Mouse (Mus musculus) G1E (cell line): Measurements from ENCODE around the gene Mpig6b. TPM values are rescaled to one million over a fixed set of nuclear protein-coding genes. Genes with fewer than 3 reads are reported as not detected.

Experiments
- ATAC-seq: 2 replicates; pipeline ENCODE4 v1.8.0; 2016; ENCODE audit warnings: mild to moderate bottlenecking; ENCODE audit not compliant: insufficient number of reproducible peaks, poor library complexity, low FRiP score, severe bottlenecking; ENCODE audit errors: extremely low read depth
- DNase-seq: peaks from one replicate; pipeline ENCODE4 v3.0.0; 2012; ENCODE audit warnings: low spot score
- H3K27me3 ChIP-seq: 2 replicates; pipeline ENCODE4 v1.6.1; 2012; ENCODE audit warnings: mild to moderate bottlenecking, low read length, inconsistent platforms; ENCODE audit not compliant: insufficient read depth
- H3K36me3 ChIP-seq: replicated peaks from 2 replicates; pipeline ENCODE3; 2012; ENCODE audit warnings: mild to moderate bottlenecking, inconsistent platforms
- H3K4me1 ChIP-seq: 2 replicates; pipeline ENCODE4 v1.6.1; 2012; ENCODE audit warnings: low read depth, low read length, inconsistent platforms, mixed read lengths; ENCODE audit not compliant: insufficient read depth
- H3K4me3 ChIP-seq: 2 replicates; pipeline ENCODE4 v1.5.1; 2012; ENCODE audit warnings: low read depth, mild to moderate bottlenecking, inconsistent platforms, low read length, moderate library complexity, mixed read lengths
- H3K9me3 ChIP-seq: replicated peaks from 2 replicates; pipeline ENCODE4 v1.6.1; 2012; ENCODE audit warnings: inconsistent platforms
- CTCF ChIP-seq: IDR thresholded peaks from 2 replicates; pipeline ENCODE4 v1.5.1; 2012; ENCODE audit warnings: low read depth, low read length, inconsistent platforms, mixed read lengths
- GATA1 ChIP-seq: IDR thresholded peaks from 2 replicates; pipeline ENCODE4 v1.6.1; 2012; ENCODE audit warnings: borderline replicate concordance, low read length, inconsistent platforms, mixed read lengths
- GATA2 ChIP-seq: IDR thresholded peaks from 2 replicates; pipeline ENCODE4 v1.6.1; 2012; ENCODE audit warnings: low read depth, low read length, inconsistent platforms, borderline replicate concordance
- POLR2AphosphoS5 ChIP-seq: IDR thresholded peaks from 2 replicates; pipeline ENCODE4 v1.6.1; 2012; ENCODE audit warnings: low read depth, low read length, inconsistent platforms; ENCODE audit not compliant: insufficient replicate concordance
- TAL1 ChIP-seq: conservative IDR thresholded peaks from 2 replicates; pipeline ENCODE4 v1.6.1; 2012; ENCODE audit warnings: low read depth, low read length, inconsistent platforms, mixed read lengths
- polyA plus RNA-seq: library from polyadenylated mRNA; stranded (reverse); fragments of >175 nt; gene quantifications from 2 replicates; pipeline ENCODE4 v1.2.3, GENCODE M21; 2012
- total RNA-seq, 2 experiments: library from RNA; stranded (forward) in 1 of 2; stranded (reverse) in 1 of 2; fragments of 200-1000 nt in 1 of 2; fragments of >200 nt in 1 of 2; fragmentation: Nextera tagmentation in 1 of 2; gene quantifications; 2 replicates each; pipeline ENCODE4 v1.2.3; 2014 to 2017

Mpig6b gene
- total and polyA plus RNA-seq, 3 experiments: not detected

GRCm38 (mm10) chr17:35088825-35089644 lies 23.1 kb upstream of the Mpig6b start, which contains the start of gene Abhd16a:
TSS of gene Abhd16a (plus strand) at chr17:35089263.
- ATAC-seq: peak; percentile 77
- H3K4me1 ChIP-seq: peaks cover 64% of the 10 kb centered on the region
- DNase-seq: peak; percentile 82

GRCm38 (mm10) chr17:35088151-35088550 lies 22.2 kb upstream of the Mpig6b start:
- no peak overlapping the region for H3K4me3 ChIP-seq
- H3K9me3 ChIP-seq: no peaks in the 10 kb centered on the region
- no peak for DNase-seq
- no peaks in the 10 kb centered on the region for H3K27me3 ChIP-seq
- H3K36me3 ChIP-seq: peaks cover 31% of the 10 kb centered on the region
- peaks cover 66% of the 10 kb centered on the region for H3K4me1 ChIP-seq
- TF ChIP-seq GATA1: no peak
- no peak for TF ChIP-seq CTCF
- TF ChIP-seq POLR2AphosphoS5: no peak
- no peak for TF ChIP-seq GATA2
- TF ChIP-seq TAL1: no peak
- ATAC-seq: no peak

More at GRCm38 (mm10) chr17:35088825-35089644, 23.1 kb upstream of the Mpig6b start, which contains the start of gene Abhd16a:
- TF ChIP-seq POLR2AphosphoS5 (no peak), TAL1 (no peak)
- peaks cover 40% of the 10 kb centered on the region for H3K36me3 ChIP-seq
- peak within 1 kb of the TSS; percentile 81 for H3K4me3 ChIP-seq
- H3K27me3 ChIP-seq: no peaks in the 10 kb centered on the region
- H3K9me3 ChIP-seq: no peaks in the 10 kb centered on the region

- ATAC-seq: peak; percentile 38; the same call in 1 of the 2 replicates
- H3K4me1 ChIP-seq: peaks cover 64% of the 10 kb centered on the region
- no peaks in the 10 kb centered on the region for H3K27me3 ChIP-seq
- no peak within 1 kb of the TSS for H3K4me3 ChIP-seq
- TF ChIP-seq GATA1 (no peak), POLR2AphosphoS5 (no peak), CTCF (no peak), GATA2 (no peak)
- H3K36me3 ChIP-seq: peaks cover 3% of the 10 kb centered on the region
- no peak for DNase-seq
- no peaks in the 10 kb centered on the region for H3K9me3 ChIP-seq
Observed at GRCm38 (mm10) chr17:35085208-35085865, 19.4 kb upstream of the Mpig6b start, which contains the start of gene Ly6g6f. TSS of gene Ly6g6f (minus strand) at chr17:35085610.

GRCm38 (mm10) chr17:35083929-35084497 lies 18.0 kb upstream of the Mpig6b start:
- TF ChIP-seq POLR2AphosphoS5 (no peak), TAL1 (no peak), GATA1 (no peak), CTCF (no peak), GATA2 (no peak)
- Histone ChIP-seq H3K9me3 (no peaks in the 10 kb centered on the region), H3K4me3 (no peak overlapping the region), H3K36me3 (no peaks in the 10 kb centered on the region), H3K4me1 (peaks cover 73% of the 10 kb centered on the region), H3K27me3 (no peaks in the 10 kb centered on the region)
- no peak for ATAC-seq
- DNase-seq: no peak

- TF ChIP-seq CTCF (no peak), TAL1 (no peak), POLR2AphosphoS5 (no peak), GATA1 (no peak), GATA2 (no peak)
- Histone ChIP-seq H3K9me3 (no peaks in the 10 kb centered on the region), H3K4me1 (peaks cover 79% of the 10 kb centered on the region), H3K36me3 (no peaks in the 10 kb centered on the region), H3K4me3 (no peak overlapping the region), H3K27me3 (peaks cover 3% of the 10 kb centered on the region; the same call in 1 of the 2 replicates)
- DNase-seq: no peak
- ATAC-seq: no peak
Observed at GRCm38 (mm10) chr17:35082841-35083576, 17.0 kb upstream of the Mpig6b start.
